Mouse (Mus musculus) limb, embryonic 15.5 days (tissue): ENCODE results near the gene Gm49387. TPM values are rescaled to one million over a fixed set of nuclear protein-coding genes. Genes with fewer than 3 reads are reported as not detected.

ENCODE experiments used
- ATAC-seq: fragments of 200-750 bp; cut with Nextera tagmentation; 2 replicates; pipeline ENCODE4 v1.8.0; 2017; ENCODE audit warnings: low read depth, moderate TSS enrichment; ENCODE audit not compliant: insufficient number of reproducible peaks, low FRiP score, low TSS enrichment
- H3K27ac ChIP-seq: fragments of 300-500 bp; sonication (generic); 2 replicates; pipeline ENCODE4 v1.5.1; 2015; ENCODE audit warnings: moderate library complexity, mild to moderate bottlenecking, inconsistent platforms
- H3K27me3 ChIP-seq: fragments of 300-500 bp; sonication (generic); 2 replicates; pipeline ENCODE4 v1.6.1; 2015; ENCODE audit warnings: inconsistent platforms
- H3K36me3 ChIP-seq: fragments of 300-500 bp; sonication (generic); 2 replicates; pipeline ENCODE4 v1.6.1; 2015; ENCODE audit warnings: inconsistent platforms
- H3K4me1 ChIP-seq: fragments of 300-500 bp; sonication (generic); 2 replicates; pipeline ENCODE4 v1.6.1; 2015; ENCODE audit warnings: inconsistent platforms
- H3K4me2 ChIP-seq: fragments of 300-500 bp; sonication (generic); 2 replicates; pipeline ENCODE4 v1.6.1; 2015; ENCODE audit warnings: mild to moderate bottlenecking, inconsistent platforms
- H3K4me3 ChIP-seq: fragments of 300-500 bp; sonication (generic); 2 replicates; pipeline ENCODE4 v1.5.1; 2015; ENCODE audit warnings: mild to moderate bottlenecking, inconsistent platforms
- H3K9ac ChIP-seq: fragments of 300-500 bp; sonication (generic); 2 replicates; pipeline ENCODE4 v1.6.1; 2015; ENCODE audit warnings: inconsistent platforms
- H3K9me3 ChIP-seq: fragments of 300-500 bp; sonication (generic); 2 replicates; pipeline ENCODE4 v1.6.1; 2016; ENCODE audit warnings: inconsistent platforms
- WGBS: fragments of 180-500 bp; shearing (Covaris S2); methylation state at CpG from one replicate; pipeline ENCODE4 v1.1.7; 2015; 5-methylcytosine and 5-hydroxymethylcytosine counted together
- polyA plus RNA-seq: library from polyadenylated mRNA; unstranded; fragments of >200 nt; fragmentation: Nextera tagmentation; extraction: Ambion mirVana; gene quantifications from 2 replicates; pipeline ENCODE4 v1.2.1, GENCODE M21; 2015

Gene Gm49387
- polyA plus RNA-seq, 1 experiment from 2014 or later: 0.97 TPM

DNA sequence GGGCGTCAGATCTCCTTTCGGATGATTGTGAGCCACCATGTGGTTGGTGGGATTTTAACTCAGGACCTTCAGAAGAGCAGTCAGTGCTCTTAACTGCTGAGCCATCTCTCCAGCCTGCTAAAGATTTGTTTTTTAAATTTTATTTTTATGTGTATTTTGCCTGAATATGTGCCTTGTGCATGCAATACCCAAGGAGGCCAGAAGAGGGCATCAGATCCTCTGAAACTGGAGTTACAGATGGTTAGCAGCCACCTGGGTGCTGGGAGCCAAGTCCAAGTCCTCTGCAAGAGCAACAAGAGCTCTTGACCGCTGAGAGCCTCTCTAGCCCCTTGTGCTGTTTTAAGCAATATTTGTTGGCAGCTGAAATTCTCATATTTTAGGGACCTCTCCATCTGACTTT is 9.7 kb upstream of the Gm49387 start:
- WGBS: 94% methylated on average over 3 of the region's 3 CpGs
- Histone ChIP-seq H3K4me3 (no peak overlapping the region), H3K4me2 (no peak overlapping the region)

DNA sequence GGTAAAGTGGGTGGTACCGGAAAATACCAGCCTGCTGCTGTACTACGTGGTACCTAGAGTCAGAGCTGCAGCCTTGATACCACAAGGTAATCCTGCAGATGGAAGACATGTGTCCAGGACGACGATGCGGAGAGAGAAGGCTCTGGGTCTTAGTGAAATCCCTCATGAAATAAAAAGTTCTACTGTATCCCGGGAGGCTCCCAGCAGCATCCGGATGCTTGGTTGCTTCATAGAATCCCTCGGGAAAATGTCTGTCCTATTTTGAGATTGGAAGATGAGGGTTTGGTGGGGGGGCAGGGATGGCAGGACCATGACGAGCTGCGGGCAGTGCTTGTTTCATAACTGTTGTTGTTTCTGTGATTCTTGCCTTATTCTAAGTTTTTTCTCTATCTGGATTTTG is 7.3 kb upstream of the Gm49387 start:
- Histone ChIP-seq H3K4me2 (no peak overlapping the region), H3K4me1 (no peaks in the 10 kb centered on the region), H3K27ac (no peak overlapping the region), H3K9ac (no peak overlapping the region), H3K27me3 (no peaks in the 10 kb centered on the region), H3K9me3 (no peaks in the 10 kb centered on the region), H3K4me3 (no peak overlapping the region), H3K36me3 (peaks cover 3% of the 10 kb centered on the region; the same call in 1 of the 2 replicates)
- no peak for ATAC-seq
- 68% methylated on average over 10 of the region's 10 CpGs for WGBS

More for the DNA sequence above, 9.7 kb upstream of the Gm49387 start:
- Histone ChIP-seq H3K4me1 (0 out of 2 replicates have a peak, but pooled peaks cover 3% of the 10 kb centered on the region), H3K9me3 (no peaks in the 10 kb centered on the region), H3K36me3 (peaks cover 3% of the 10 kb centered on the region; the same call in 1 of the 2 replicates), H3K9ac (no peak overlapping the region), H3K27me3 (no peaks in the 10 kb centered on the region), H3K27ac (no peak overlapping the region)
- no peak for ATAC-seq

DNA sequence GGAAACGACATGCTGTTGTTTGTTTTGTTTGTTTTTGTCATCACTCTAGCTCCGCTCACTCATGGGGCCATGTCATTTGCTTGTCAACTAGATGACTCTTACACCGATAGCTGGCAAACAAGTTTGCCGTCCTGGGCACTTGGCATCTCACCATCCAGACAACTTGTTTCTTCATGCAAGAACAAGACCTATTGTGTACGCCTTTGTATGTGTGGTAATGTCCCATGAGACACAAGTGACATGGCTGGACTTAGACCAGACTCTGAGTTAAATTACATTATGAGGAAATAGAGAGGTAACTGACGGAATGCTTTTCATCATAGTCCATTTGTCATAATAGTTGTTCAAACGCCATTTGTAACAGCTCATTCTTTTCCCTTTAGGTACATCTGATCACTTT is 5.2 kb upstream of the Gm49387 start:
- no peak overlapping the region for H3K9ac ChIP-seq
- no peak overlapping the region for H3K4me3 ChIP-seq
- no peak for ATAC-seq
- no peak overlapping the region for H3K4me2 ChIP-seq
- no peaks in the 10 kb centered on the region for H3K27me3 ChIP-seq
- no peak overlapping the region for H3K27ac ChIP-seq
- no peaks in the 10 kb centered on the region for H3K9me3 ChIP-seq
- H3K4me1 ChIP-seq: peaks cover 7% of the 10 kb centered on the region
- 90% methylated on average over 7 of the region's 7 CpGs for WGBS
- H3K36me3 ChIP-seq: peaks cover 3% of the 10 kb centered on the region; the same call in 1 of the 2 replicates

DNA sequence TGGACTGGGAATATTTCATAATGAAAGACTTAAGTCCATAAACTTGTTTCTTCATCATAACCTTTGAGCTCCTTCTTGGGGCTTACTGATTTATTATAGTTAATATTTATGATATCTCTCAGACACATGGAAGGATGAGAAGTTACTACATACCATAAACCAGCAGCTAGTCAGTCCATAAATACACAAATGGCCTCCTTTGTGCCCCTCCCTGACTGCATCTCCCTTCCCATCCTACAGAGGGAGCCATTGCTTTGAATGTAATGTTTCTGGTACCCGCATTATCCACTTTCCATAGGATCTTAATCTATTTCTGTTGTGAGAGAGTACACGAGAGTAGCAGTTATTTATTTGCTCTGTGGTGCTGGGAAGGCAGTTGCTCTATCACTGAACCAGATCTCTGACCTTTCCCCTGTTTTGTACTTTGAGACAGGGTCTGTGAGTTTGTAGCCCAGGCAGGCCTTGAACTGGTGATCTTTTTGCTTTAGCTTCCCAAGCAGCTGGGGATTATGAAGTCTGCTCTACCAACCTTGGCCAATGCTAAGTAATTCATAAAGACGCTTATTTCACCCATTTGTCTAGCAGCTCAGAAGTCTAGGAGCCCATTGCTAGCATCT is 4.4 kb upstream of the Gm49387 start:
- WGBS: 65% methylated on average over 3 of the region's 3 CpGs
- H3K9ac ChIP-seq: no peak overlapping the region
- H3K4me1 ChIP-seq: peaks cover 10% of the 10 kb centered on the region
- no peak overlapping the region for H3K4me3 ChIP-seq
- no peak for ATAC-seq
- H3K27ac ChIP-seq: no peak overlapping the region
- no peaks in the 10 kb centered on the region for H3K27me3 ChIP-seq
- H3K9me3 ChIP-seq: no peaks in the 10 kb centered on the region
- H3K36me3 ChIP-seq: no peaks in the 10 kb centered on the region
- no peak overlapping the region for H3K4me2 ChIP-seq

DNA sequence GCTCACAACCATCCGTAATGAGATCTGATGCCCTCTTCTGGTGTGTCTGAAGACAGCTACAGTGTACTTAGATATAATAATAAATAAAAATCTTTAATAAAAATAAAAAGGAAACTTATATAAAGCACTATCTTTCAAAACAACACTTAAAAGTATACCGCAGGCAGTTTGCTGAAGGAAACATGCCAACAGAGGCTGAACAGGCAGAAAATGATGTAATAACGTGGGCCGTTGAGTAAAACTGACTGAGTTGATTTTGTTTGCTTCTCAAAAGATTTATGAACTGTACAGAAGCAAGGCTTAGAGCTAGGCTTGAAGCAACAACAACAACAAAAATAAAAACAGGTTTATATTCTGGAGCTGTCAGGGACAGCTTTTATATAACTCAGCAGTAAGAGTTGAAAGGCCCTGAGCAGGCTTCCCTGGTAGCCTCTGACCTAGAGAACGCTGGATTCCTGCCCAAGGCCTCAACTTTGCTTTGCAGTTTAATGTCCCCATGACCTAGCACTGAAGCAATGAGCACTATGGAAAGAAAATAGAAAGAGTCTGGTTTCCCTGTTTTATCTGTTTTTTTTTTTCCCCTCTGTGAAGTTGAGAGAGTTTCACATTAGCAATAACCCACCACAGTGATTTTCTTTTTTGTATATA is 3.6 kb upstream of the Gm49387 start:
- H3K9ac ChIP-seq: no peak overlapping the region
- 84% methylated on average over 5 of the region's 5 CpGs for WGBS
- no peak for ATAC-seq
- H3K4me2 ChIP-seq: no peak overlapping the region
- no peaks in the 10 kb centered on the region for H3K9me3 ChIP-seq
- H3K4me3 ChIP-seq: no peak overlapping the region
- no peak overlapping the region for H3K27ac ChIP-seq
- H3K4me1 ChIP-seq: peaks cover 13% of the 10 kb centered on the region
- H3K27me3 ChIP-seq: no peaks in the 10 kb centered on the region
- H3K36me3 ChIP-seq: no peaks in the 10 kb centered on the region

DNA sequence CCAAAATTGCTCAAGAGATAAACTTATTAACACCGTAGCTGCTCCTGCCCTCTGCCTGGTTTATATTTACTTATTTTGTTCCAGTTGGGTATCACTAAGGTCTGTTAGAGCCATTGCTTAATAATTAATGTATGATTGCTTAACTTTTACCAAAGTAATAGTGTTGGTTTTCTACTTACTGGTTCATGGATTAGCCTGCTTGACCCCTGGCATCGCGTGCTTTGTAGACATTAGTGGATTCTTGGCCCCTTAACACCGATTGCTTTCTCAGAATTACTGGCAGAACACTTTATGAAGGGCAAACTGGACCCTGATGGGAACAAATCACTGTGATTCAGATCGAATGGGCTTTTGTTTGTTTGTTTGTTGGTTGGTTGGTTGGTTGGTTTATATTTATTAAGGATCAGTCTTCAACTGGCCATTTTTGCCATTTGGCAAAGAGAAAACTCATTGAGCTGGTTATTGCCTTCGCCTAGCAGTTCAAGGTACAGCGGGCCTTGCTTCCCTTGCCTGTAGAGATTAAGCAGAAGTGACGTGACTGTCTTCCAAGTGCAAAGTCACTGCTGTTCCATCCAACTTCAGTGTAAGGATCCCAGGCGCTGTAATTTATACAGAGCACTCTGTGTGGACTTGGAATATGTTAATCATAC is 953 bp upstream of the Gm49387 start:
- H3K36me3 ChIP-seq: no peaks in the 10 kb centered on the region
- H3K9me3 ChIP-seq: no peaks in the 10 kb centered on the region
- ATAC-seq: no peak
- H3K4me2 ChIP-seq: peak overlapping the region; percentile 89
- H3K9ac ChIP-seq: peak overlapping the region; percentile 60
- H3K4me3 ChIP-seq: peak overlapping the region; percentile 83
- WGBS: 67% methylated on average over 9 of the region's 9 CpGs
- H3K27me3 ChIP-seq: no peaks in the 10 kb centered on the region
- H3K4me1 ChIP-seq: peaks cover 13% of the 10 kb centered on the region
- peak overlapping the region; percentile 96; the same call in 1 of the 2 replicates for H3K27ac ChIP-seq

DNA sequence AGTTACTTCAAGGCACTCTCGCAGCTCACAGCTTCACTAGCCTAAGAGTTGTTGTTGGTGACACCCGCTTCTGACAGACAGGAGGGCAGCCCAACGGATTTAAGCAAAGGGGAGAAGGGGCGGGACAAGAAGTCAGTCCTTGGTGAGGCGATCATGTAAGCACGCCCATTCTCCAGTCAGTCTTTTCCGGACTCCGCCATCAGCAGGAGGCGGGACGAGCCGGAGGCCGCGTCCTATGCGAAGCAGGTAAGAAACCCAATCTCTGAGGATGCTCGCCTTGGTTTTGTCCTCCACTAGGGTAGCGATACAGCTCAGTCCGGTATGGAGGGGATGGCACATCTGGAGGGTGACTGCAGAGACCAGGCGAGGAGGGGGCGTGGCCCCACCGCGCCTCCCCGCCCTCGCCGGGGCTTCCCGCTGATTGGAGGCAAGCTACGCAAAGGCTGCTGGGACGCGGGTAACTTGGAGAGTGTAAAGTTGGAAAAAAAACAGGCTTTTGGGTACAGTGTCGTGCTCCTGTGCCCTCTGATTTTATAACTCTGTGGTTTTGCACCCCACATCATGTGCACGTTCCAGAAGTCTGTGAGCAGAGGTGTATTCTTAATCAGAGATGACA is 320 bp upstream of the Gm49387 start, which contains the start of the genes Btd and Hacl1:
TSS of gene Btd (plus strand) at position 139 of the 616 bp plus-strand sequence.
TSS of gene Hacl1 (minus strand) at position 397 of the 616 bp plus-strand sequence.
- no peaks in the 10 kb centered on the region for H3K27me3 ChIP-seq
- H3K4me1 ChIP-seq: peaks cover 13% of the 10 kb centered on the region
- H3K9ac ChIP-seq: peak within 1 kb of the TSS; percentile 60
- peak within 1 kb of the TSS; percentile 89 for H3K4me2 ChIP-seq
- peak within 1 kb of the TSS; percentile 96 for H3K27ac ChIP-seq
- peak within 1 kb of the TSS; percentile 83 for H3K4me3 ChIP-seq
- WGBS: under 1% methylated on average over 30 of the region's 30 CpGs
- H3K36me3 ChIP-seq: no peaks in the 10 kb centered on the region
- peak; percentile 97 for ATAC-seq
- no peaks in the 10 kb centered on the region for H3K9me3 ChIP-seq

DNA sequence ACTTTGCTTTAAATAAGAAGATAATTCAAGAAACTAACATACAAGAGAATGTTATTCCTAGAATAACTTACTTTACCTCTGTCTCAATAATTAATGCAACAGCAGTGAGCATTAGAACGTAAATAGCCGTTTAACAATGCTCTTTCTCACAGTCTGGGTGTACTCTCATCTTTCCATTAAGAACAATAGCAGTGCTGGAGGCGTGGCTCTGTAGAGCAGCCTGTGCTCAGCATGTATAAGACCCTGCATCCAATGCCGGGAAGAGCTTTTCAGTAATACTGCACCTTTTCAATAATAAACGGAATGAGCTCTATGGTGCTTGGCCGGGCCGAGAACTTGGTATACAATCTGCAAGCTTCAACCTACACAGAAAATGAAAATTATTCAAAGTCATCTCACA is 10.0 kb downstream of the Gm49387 start:
- no peak for ATAC-seq
- Histone ChIP-seq H3K4me1 (no peaks in the 10 kb centered on the region), H3K4me2 (no peak overlapping the region), H3K4me3 (no peak overlapping the region), H3K9me3 (no peaks in the 10 kb centered on the region), H3K27me3 (no peaks in the 10 kb centered on the region), H3K36me3 (no peaks in the 10 kb centered on the region), H3K9ac (no peak overlapping the region), H3K27ac (no peak overlapping the region)
- WGBS: 80% methylated on average over 7 of the region's 7 CpGs

DNA sequence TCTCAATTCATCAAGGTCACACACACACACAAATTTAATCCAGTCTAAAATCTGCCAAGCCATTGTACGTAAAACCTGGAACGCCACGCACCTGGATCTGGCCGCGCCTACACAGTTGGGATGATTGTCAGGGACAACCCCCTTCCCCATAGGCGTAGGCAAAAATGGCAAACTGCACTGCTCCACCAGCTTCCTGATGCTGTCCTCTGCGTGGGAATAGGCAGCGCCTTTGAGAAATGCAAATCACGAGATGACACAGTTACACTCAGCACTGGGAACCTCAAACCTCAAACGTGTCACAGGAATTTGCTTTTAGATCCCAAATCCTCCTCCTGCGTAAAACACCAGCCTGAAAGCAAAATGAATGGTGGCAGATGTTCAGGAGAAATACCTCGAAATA is 17.9 kb downstream of the Gm49387 start:
- H3K27me3 ChIP-seq: no peaks in the 10 kb centered on the region
- H3K36me3 ChIP-seq: no peaks in the 10 kb centered on the region
- H3K27ac ChIP-seq: no peak overlapping the region
- no peaks in the 10 kb centered on the region for H3K9me3 ChIP-seq
- no peaks in the 10 kb centered on the region for H3K4me1 ChIP-seq
- 77% methylated on average over 12 of the region's 12 CpGs for WGBS
- no peak overlapping the region for H3K9ac ChIP-seq
- ATAC-seq: no peak
- no peak overlapping the region for H3K4me3 ChIP-seq
- no peak overlapping the region for H3K4me2 ChIP-seq

DNA sequence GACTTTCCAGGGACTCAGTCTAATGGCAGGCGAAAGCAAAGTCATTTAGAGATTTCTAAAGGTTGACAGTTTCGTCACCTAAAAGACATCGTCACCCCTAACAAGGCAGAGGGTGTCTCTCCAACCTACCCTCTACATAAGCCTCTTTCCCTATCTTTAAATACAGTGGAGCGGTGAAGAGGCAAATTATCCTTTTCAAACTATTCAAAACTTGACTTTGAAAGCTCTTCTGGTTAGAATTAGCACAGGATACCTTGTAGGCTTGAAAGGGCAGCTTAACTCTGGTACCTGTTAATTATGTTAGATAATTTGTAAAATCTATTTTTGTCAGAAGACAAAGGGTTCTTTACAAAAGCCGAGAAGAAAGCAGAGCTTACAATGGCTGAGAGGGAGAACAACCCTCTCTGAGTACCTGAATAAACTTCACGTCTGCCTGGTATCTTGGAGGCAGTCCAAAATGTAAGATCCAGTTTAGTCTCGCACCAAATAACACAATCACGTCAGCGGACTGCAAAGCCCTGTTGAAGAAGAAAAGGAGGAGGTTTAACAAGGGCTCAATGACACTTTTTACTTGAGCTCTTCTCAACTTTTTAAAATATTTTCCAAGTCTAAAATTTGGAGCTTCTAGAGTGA is 20.0 kb downstream of the Gm49387 start:
- Histone ChIP-seq H3K4me1 (no peaks in the 10 kb centered on the region), H3K36me3 (no peaks in the 10 kb centered on the region), H3K4me2 (no peak overlapping the region), H3K4me3 (no peak overlapping the region), H3K9ac (no peak overlapping the region), H3K27ac (no peak overlapping the region), H3K9me3 (no peaks in the 10 kb centered on the region), H3K27me3 (no peaks in the 10 kb centered on the region)
- WGBS: 71% methylated on average over 9 of the region's 9 CpGs
- no peak for ATAC-seq

DNA sequence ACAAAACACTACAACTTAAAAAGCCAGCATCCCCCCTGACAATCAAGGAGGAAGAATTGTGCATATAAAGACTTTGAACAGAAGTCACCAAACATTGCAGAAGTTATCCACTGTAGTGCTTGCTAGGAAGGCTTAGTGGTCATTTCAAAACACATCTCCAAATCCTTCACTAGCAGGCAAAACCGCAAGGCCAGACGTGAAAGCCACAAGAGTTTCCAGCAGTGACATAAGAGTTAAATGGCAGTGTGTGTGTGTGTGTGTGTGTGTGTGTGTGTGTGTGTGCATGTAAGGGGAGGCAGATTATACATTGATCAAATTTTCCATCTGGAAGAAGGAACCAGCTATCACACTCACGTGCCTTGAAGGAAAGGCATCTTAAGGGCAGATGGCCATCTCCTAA is 22.7 kb downstream of the Gm49387 start:
- 0 out of 2 replicates have a peak, but pooled peaks cover 5% of the 10 kb centered on the region for H3K36me3 ChIP-seq
- H3K4me3 ChIP-seq: no peak overlapping the region

More for the DNA sequence above, 22.7 kb downstream of the Gm49387 start:
- ATAC-seq: no peak
- no peak overlapping the region for H3K9ac ChIP-seq
- 81% methylated on average over 3 of the region's 3 CpGs for WGBS
- H3K4me1 ChIP-seq: no peaks in the 10 kb centered on the region
- no peak overlapping the region for H3K4me2 ChIP-seq
- H3K27me3 ChIP-seq: no peaks in the 10 kb centered on the region
- H3K9me3 ChIP-seq: no peaks in the 10 kb centered on the region
- no peak overlapping the region for H3K27ac ChIP-seq
